Mouse (Mus musculus): ENCODE results near the gene AL732309.1.

GRCm38 (mm10) chr2:25240723-25241437 lies 5.8 kb downstream of the AL732309.1 start:
- no peak for TF ChIP-seq CTCF (IDR thresholded peaks at IDR 0.05; ENCODE audit: low read depth, low read length)
- TF ChIP-seq POLR2A (IDR thresholded peaks at IDR 0.05; ENCODE audit: borderline replicate concordance, low read depth, low read length), result no peak

Data from bone marrow macrophage, adult 2 months (primary cell).